Mouse (Mus musculus): ENCODE results near the gene Bpifa2.
"Not testable (repeated sequence)": the region's sequence is repeated elsewhere in the genome, so short reads cannot be mapped to it uniquely, and the experiment has no call there.

The Bpifa2 gene

DNA sequence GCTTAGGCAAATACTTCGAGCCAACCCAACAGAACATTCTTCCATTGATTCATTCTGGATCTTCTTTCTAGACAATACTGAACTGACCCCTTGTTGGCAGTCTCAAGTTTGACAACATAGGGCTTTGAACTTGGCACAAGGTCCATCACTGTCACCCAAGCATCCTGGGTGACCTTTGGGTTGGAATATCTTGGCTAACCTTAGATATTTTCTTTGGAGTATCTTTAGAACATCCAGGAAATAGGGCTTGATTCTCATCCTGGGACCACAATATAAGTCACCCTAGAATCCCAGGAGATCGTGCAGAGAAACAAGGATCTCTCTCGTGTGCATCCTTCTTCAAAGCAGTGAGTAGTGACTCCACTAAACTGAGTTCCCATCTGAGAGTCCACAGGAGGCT lies at the start of gene Bpifa2:
Gene Bpifa2, plus strand, starts transcription at position 301 of the 400 bp plus-strand sequence.
- DNase-seq: no peak

DNA sequence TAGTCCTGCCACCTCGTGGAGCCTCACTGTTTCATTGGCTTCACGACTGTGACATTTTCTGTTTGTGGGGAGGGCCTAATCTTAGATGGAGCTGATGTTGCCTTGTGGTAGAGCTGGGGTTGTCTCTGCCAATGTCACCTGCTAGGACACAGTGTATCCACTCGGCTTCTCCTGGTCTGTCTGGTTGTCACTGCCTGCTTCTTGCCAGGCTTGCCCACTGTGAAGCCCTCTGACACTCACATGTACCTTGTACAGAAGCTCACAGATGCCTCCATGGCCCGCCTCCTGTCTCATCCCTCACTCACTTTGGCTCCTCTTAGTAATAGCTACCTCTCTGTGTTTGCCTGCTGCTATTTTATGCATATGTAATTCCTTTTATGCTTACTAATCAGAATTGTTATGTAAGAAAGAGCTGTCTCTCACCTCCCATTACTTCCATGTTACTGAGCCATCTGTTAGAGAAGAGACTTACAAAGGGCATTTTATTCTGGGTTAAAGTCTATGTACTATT lies 45.2 kb upstream of the Bpifa2 start:
- DNase-seq: no peak

DNA sequence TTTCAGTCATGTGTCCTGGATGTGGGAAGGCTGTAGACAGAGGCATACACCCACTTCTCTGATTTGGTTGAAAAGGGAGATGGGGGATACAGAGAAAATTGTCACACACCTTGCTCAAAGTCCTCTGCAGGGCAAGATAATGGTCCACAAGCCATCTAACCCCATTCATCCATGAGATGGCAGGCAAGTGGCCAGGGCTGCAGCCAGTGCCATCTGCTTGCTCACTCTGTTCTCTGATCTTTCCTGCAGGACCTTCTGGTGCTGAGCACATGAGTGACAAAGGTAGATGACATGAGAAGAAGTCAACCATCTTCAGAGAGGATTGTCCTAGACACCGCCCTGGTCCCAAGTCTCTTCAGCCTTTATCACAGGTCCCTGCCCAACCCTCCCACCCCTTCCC lies 44.7 kb upstream of the Bpifa2 start:
- DNase-seq: no peak

DNA sequence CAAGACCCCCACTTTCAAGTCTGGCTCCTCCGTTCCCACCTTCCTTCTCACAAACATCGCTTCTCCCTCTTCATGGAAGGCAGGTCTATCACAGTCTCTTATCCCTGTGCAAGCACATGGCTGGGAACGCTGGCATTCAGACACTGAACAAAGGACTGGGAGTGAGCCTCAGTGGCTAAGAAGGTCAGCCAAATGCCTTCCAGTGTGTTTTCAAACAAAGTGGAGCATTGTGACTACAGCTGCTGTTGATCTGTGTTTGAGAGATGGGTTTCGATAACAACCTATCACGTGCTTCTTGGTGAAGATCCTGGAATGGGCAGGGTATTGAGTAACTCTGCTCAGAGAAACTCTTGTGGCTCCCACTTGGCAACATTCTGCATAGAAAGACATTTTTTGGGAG lies 37.8 kb upstream of the Bpifa2 start:
- DNase-seq: no peak

DNA sequence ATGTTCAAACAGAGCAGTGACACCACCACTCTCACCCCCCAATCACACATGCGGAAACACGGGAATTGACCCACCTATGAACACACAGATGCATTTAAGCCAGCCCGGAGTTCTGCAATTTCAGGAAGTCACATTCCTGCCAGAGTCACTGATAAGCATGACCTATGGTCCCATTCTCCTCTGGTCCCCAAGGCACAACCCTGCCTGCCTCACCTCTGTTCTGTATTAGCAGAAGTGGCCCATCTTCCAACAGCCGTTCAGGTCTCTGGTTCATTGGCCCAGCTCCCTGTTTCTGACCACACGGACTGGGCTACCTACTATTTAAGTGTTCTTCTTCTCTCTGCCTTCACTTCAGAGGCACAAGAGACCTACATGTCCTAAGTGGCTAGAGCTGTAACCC lies 33.5 kb upstream of the Bpifa2 start, which contains the start of gene Bpifa6:
Gene Bpifa6, plus strand, starts transcription at position 364 of the 400 bp plus-strand sequence.
- no peak for DNase-seq

DNA sequence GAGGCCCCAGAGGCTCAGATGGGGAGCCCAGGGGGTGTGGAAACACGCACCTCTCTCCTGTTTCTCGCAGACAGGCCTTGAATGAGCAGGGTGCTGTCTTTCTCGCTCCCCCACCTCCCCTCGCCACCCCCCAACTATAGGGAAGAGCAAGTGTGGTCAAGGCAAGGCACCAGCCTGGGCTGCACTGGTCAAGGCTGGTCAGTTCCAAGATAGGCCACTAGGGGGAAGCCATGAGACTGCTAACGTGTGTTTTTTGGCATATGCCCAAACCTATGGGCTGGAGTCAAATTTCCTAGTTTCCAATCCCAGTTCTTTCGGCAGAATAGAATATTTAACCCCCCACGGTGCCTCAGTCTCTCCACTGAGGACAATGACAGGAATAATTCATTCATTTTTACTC lies 12.3 kb upstream of the Bpifa2 start:
- peak; percentile 59 to 83 for DNase-seq

DNA sequence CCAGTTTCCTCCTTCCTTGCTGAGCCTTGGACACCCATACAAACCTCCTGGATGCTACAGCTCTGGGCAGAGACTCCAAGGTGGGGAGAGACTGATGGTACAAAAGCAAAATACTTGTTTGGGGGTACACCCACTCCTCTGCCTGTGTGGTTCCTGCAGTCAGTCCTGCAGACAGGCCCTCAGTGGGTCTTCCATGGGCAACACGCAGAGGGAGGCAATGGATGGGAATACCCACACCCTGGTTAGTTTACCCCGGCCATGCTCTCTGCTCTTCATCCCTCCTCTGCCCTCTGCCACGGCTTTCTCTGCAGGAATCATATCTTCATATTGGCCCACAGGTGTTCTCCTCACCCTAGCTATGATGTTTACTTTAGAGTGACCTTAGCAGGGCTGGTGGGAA lies 7.6 kb upstream of the Bpifa2 start:
- DNase-seq: no peak

DNA sequence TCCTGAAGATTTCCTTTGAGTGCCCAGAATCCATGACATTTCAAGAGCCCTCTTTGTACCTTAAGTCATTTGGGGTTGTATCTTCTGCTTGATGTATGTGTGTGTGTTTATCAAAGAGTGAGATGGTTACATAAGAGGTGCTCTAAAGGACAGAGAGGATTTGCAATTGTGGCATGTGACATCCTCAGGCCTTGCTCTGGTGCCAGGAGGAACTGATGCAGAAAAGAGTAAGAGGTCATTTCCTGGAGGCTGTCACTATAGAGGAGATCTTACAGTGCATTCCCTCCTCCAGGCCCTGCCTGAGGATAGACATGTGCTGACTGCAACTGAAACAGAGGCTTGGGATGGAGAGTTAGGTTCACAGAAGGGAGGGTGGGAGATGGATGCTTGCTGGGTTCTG lies 7.0 kb upstream of the Bpifa2 start:
- no peak for DNase-seq

DNA sequence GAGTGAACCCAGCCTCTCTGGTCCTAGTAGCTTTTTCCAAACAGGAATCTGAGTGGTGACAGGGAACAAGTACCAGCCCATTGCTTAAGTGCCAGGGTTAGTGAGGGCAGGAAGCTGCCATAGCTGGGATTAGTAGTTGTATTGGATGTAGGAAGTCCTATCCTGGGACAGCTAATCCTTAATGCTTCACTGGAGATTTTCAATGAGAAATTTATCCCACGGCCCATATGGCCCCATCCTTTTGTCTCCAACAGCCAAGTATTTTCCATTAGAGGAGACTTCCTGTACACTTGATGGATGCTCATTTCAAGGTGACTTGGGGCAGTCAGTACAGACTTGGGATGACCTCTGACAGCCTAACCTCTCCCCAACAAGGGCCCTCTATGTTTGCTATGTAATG lies 3.6 kb upstream of the Bpifa2 start:
- DNase-seq: no peak

DNA sequence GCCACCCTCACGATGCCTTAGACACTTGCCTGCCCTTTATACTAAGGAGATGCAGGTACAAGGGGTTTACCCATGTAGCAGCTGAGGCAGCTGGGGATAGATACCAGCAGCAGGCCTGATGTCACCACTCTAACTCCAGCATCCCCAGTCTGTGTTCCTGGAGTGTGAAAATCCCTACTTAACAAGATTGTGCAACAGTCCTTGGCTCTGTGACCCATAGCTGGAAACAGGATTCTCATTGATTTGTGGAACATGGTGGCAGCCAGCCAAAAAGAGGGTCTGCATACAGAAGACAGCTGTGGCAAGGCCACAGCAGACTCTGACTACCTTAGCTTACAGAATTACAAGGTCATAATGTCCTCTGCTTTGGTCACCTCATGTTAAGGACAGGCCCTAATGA lies 3.0 kb upstream of the Bpifa2 start:
- no peak for DNase-seq

DNA sequence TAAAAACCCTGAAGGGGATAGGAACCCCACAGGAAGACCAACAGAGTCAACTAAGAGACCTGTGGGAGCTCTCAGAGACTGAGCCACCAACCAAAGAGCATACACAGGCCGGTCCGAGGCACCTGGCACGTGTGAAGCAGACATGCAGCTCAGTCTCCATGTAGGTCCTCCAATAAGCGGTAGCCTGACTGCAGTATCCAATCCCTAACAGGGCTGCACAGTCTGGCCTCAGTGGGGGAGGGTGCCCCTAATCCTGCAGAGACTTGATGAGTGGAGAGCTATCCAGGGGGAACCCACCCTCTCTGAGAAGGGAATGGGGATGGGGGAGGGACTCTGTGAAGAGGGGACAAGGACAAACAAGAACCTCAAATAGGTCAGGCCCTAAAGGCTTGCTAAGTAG lies 2.3 kb upstream of the Bpifa2 start:
- DNase-seq: no peak

DNA sequence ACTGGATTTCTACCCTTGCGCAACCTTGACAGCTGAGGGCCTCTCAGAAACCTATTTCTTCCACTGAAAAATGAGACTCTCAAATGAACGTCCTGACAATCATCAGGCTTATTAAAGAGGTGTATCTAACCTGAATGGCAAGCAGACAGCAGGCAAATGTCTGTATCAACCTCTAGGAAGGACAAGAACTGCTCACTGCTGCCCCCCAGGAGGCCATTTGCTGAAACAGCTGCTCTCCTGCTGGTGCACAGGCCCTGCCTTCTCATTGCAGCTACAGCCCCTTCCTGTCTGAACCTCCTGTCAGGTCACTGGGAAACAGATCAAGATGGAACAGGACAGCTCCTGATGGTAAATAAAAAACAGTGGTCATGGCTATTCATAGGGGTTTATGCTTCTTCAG lies 1.7 kb upstream of the Bpifa2 start:
- DNase-seq: no peak

DNA sequence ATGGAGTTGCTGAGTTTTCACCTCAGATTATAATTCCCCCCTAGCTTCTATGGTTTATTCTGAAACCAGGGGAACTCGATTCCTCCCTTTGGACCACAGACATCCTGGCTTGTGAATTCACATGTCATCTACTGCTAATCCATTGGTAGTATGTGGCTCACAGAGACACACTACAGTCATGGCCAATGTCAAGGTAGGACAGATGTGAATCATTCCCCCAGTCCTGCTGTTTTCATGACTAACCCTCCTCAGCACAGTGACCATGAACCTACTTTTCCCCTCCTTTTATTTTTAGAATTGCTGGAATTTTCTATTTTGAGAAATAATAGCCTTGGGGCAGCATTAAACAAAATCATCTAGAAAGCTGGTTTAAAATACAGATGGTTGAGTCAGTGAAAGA lies 684 bp upstream of the Bpifa2 start:
- DNase-seq: no peak

DNA sequence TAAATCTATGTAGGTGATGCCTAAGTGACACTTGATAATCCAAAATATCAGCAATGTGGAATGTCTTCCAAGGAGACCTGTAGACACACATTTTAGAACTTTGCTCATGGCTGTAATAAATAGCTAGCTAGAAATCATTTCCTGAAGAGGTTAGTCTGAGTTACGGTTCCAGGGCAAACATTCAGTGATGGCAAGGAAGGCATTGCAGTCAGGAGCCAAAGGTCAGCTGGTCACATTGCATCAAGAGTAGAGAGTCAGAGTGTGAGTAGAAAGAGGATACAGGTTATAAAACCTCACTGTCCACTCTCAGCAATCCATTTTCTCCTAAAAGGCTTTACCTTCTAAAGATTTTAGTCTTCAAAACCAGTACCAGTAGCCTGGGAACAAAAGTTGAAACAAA lies 9.9 kb downstream of the Bpifa2 start:
- no peak for DNase-seq

DNA sequence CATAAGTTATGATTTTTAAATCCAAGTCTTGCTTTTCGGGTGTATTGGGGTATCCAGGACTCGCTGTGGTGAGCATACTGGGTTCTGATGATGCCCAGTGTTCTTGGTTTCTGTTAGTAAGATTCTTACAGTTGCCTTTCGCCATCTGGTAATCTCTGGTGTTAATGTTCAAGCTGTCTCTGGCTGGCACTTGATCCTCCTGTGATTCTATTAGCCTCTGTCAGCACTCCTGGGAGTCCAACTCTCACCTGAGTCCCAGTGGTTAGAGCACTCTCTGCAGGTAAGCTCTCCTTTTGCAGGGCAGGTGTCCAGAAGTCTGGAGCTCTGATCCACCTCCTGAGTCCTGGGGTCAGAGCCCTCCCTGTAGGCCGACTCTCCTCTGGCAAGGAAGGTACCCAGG lies 16.6 kb downstream of the Bpifa2 start:
- DNase-seq: not testable (repeated sequence)

DNA sequence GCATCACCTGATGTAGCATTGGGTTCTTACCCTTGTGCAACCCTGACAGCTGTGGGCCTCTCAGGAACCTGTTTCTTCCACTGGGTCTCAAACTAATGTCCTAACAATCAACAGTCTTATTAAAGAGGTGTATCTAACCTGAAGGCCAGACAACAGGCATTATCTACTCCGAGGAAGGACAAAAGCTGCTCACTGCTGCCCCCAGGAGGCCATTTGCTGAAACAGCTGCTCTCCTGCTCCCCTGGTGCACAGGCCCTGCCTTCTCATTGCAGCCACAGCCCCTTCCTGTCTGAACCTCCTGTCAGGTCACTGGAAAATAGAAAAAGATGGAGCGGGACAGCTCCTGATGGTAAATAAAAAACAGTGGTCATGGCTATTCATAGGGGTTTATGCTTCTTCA lies 30.9 kb downstream of the Bpifa2 start:
- peak; percentile 17 to 25 for DNase-seq

DNA sequence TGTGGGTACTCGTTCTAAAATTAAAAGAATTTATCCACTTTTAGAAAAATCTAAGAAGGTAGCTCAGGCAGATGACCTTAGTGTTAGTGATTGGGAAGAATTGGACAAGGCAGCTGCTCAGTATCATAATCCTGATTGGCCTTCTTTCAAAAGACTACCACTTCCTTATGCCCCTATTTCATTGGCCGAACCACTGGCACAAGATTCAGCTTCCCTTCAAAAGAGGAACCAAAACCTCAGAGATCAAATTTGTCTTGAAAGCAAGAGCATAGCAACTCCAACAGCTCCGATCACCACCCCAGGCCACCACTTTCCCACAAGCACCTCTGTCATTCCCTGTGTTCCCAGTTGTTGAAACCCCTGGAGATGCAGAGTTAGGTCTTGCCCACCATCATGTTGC lies 36.7 kb downstream of the Bpifa2 start:
- no peak for DNase-seq

DNA sequence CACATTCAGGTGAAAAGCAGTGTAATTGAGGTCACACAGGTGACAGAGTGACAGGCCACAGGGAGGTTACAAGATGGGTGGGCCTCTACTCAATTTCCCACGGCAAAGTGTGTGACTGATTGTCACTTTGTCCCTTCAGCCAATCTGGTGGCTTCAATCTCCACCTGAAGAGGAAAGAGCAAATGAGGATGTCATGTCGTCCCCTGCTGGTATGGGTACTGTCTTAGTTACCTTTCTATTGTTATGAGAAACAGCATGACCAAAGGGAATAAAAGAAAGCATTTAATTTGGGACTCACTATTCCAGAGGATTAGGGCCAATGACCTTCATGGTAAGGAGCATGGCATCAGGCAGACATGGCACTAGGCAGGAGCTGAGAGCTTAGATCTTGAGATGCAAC lies 50.6 kb downstream of the Bpifa2 start:
- DNase-seq: no peak

Data from lung, postnatal 4 days (tissue).